Mouse (Mus musculus) heart, embryonic 15.5 days (tissue): ENCODE data around the gene Ttc39a. TPM values are rescaled to one million over a fixed set of nuclear protein-coding genes. Genes with fewer than 3 reads are reported as not detected.
A peak's percentile ranks its signal among the peaks of the same experiment; 100 is the strongest.
"Not testable (repeated sequence)": the region's sequence is repeated elsewhere in the genome, so short reads cannot be mapped to it uniquely, and the experiment has no call there.

ENCODE experiments used
- ATAC-seq: fragments of 200-750 bp; cut with Nextera tagmentation; replicated peaks from 2 replicates; pipeline ENCODE4 v1.8.0; 2017; ENCODE audit warnings: low read depth, moderate TSS enrichment; ENCODE audit not compliant: insufficient number of reproducible peaks, insufficient read depth, low FRiP score
- H3K27ac ChIP-seq: fragments of 300-500 bp; sonication (generic); 2 replicates; pipeline ENCODE4 v1.5.1; 2015; ENCODE audit warnings: mild to moderate bottlenecking, inconsistent platforms
- H3K27me3 ChIP-seq: fragments of 300-500 bp; sonication (generic); 2 replicates; pipeline ENCODE4 v1.6.1; 2015; ENCODE audit warnings: inconsistent platforms
- H3K36me3 ChIP-seq: fragments of 300-500 bp; sonication (generic); 2 replicates; pipeline ENCODE4 v1.6.1; 2015; ENCODE audit warnings: mild to moderate bottlenecking, inconsistent platforms
- H3K4me1 ChIP-seq: fragments of 300-500 bp; sonication (generic); replicated peaks from 2 replicates; pipeline ENCODE4 v1.6.1; 2015; ENCODE audit warnings: inconsistent platforms
- H3K4me2 ChIP-seq: fragments of 300-500 bp; sonication (generic); 2 replicates; pipeline ENCODE4 v1.6.1; 2015; ENCODE audit warnings: inconsistent platforms, mild to moderate bottlenecking, moderate library complexity
- H3K4me3 ChIP-seq: fragments of 300-500 bp; sonication (generic); 2 replicates; pipeline ENCODE4 v1.5.1; 2015; ENCODE audit warnings: mild to moderate bottlenecking, inconsistent platforms
- H3K9ac ChIP-seq: fragments of 300-500 bp; sonication (generic); 2 replicates; pipeline ENCODE4 v1.6.1; 2015; ENCODE audit warnings: mild to moderate bottlenecking, inconsistent platforms
- H3K9me3 ChIP-seq: fragments of 300-500 bp; sonication (generic); replicated peaks from 2 replicates; pipeline ENCODE4 v1.6.1; 2016; ENCODE audit warnings: inconsistent platforms
- WGBS: fragments of 180-500 bp; shearing (Covaris S2); methylation state at CpG from one replicate; pipeline ENCODE4 v1.1.7; 2015; ENCODE audit warnings: mixed read lengths; 5-methylcytosine and 5-hydroxymethylcytosine counted together
- polyA plus RNA-seq: library from polyadenylated mRNA; unstranded; fragments of >200 nt; fragmentation: Nextera tagmentation; extraction: Ambion mirVana; gene quantifications from 2 replicates; pipeline ENCODE4 v1.2.1, GENCODE M21; 2015

Ttc39a gene
- polyA plus RNA-seq = 5.9 and 7.0 TPM in 2 replicates

GRCm38 (mm10) chr4:109406486-109407175 is at the start of gene Ttc39a:
TSS of gene Ttc39a (plus strand) at chr4:109406623.
- peak; percentile 40 for ATAC-seq
- peak within 1 kb of the TSS; percentile 81 for H3K27ac ChIP-seq
- peak within 1 kb of the TSS; percentile 75 for H3K9ac ChIP-seq
- H3K36me3 ChIP-seq = no peaks in the 10 kb centered on the region
- peak within 1 kb of the TSS; percentile 99 for H3K4me2 ChIP-seq
- H3K9me3 ChIP-seq = no peaks in the 10 kb centered on the region
- H3K27me3 ChIP-seq = no peaks in the 10 kb centered on the region
- peaks cover 39% of the 10 kb centered on the region for H3K4me1 ChIP-seq
- peak within 1 kb of the TSS; percentile 78 for H3K4me3 ChIP-seq
- under 1% methylated on average over 49 of the region's 56 CpGs for WGBS

- no peak for ATAC-seq
- Histone ChIP-seq H3K27ac (no peak overlapping the region), H3K9ac (no peak overlapping the region), H3K4me2 (no peak overlapping the region), H3K36me3 (peaks cover 25% of the 10 kb centered on the region), H3K27me3 (no peaks in the 10 kb centered on the region), H3K4me3 (no peak overlapping the region), H3K4me1 (no peaks in the 10 kb centered on the region), H3K9me3 (no peaks in the 10 kb centered on the region)
- WGBS = 95% methylated on average over 1 of the region's 1 CpGs
Measured at GRCm38 (mm10) chr4:109378107-109378506, 28.3 kb upstream of the Ttc39a start.

- Histone ChIP-seq H3K4me3 (no peak overlapping the region), H3K4me1 (no peaks in the 10 kb centered on the region), H3K27me3 (no peaks in the 10 kb centered on the region), H3K36me3 (peaks cover 27% of the 10 kb centered on the region), H3K4me2 (no peak overlapping the region), H3K9ac (no peak overlapping the region), H3K9me3 (no peaks in the 10 kb centered on the region), H3K27ac (no peak overlapping the region)
- 78% methylated on average over 2 of the region's 2 CpGs for WGBS
- ATAC-seq = no peak
Measured at GRCm38 (mm10) chr4:109382457-109382856, 24.0 kb upstream of the Ttc39a start.

- Histone ChIP-seq H3K4me2 (no peak overlapping the region), H3K9me3 (no peaks in the 10 kb centered on the region), H3K27ac (no peak overlapping the region), H3K27me3 (no peaks in the 10 kb centered on the region), H3K9ac (no peak overlapping the region), H3K4me3 (no peak overlapping the region), H3K36me3 (peaks cover 9% of the 10 kb centered on the region), H3K4me1 (no peaks in the 10 kb centered on the region)
- 73% methylated on average over 4 of the region's 4 CpGs for WGBS
- ATAC-seq = no peak
Measured at GRCm38 (mm10) chr4:109385599-109385998, 20.8 kb upstream of the Ttc39a start.

- Histone ChIP-seq H3K4me2 (no peak overlapping the region; the same call in 1 of the 2 replicates), H3K27ac (no peak overlapping the region), H3K36me3 (no peaks in the 10 kb centered on the region), H3K27me3 (no peaks in the 10 kb centered on the region), H3K4me3 (no peak overlapping the region), H3K9ac (no peak overlapping the region), H3K4me1 (peaks cover 9% of the 10 kb centered on the region), H3K9me3 (no peaks in the 10 kb centered on the region)
- ATAC-seq = no peak
- 65% methylated on average over 6 of the region's 6 CpGs for WGBS
Measured at GRCm38 (mm10) chr4:109393229-109393779, 13.1 kb upstream of the Ttc39a start.

- Histone ChIP-seq H3K27ac (no peak overlapping the region), H3K27me3 (no peaks in the 10 kb centered on the region), H3K9ac (0 out of 2 replicates have a peak overlapping the region, but pooled peaks have one; percentile 4), H3K4me2 (peak overlapping the region; percentile 55), H3K36me3 (no peaks in the 10 kb centered on the region), H3K4me1 (peaks cover 9% of the 10 kb centered on the region), H3K4me3 (peak overlapping the region; percentile 24), H3K9me3 (no peaks in the 10 kb centered on the region)
- ATAC-seq = no peak; the same call in 1 of the 2 replicates
- WGBS = 12% methylated on average over 13 of the region's 13 CpGs
Measured at GRCm38 (mm10) chr4:109393902-109394301, 12.5 kb upstream of the Ttc39a start.

- WGBS = 20% methylated on average over 13 of the region's 13 CpGs
- Histone ChIP-seq H3K27me3 (no peaks in the 10 kb centered on the region), H3K4me3 (peak overlapping the region; percentile 24), H3K9ac (0 out of 2 replicates have a peak overlapping the region, but pooled peaks have one; percentile 4), H3K27ac (no peak overlapping the region), H3K36me3 (no peaks in the 10 kb centered on the region), H3K4me1 (peaks cover 9% of the 10 kb centered on the region), H3K4me2 (peak overlapping the region; percentile 55), H3K9me3 (no peaks in the 10 kb centered on the region)
- no peak for ATAC-seq
Measured at GRCm38 (mm10) chr4:109394314-109395074, 11.9 kb upstream of the Ttc39a start.

- no peak for ATAC-seq
- H3K9me3 ChIP-seq = no peaks in the 10 kb centered on the region
- no peak overlapping the region for H3K9ac ChIP-seq
- H3K36me3 ChIP-seq = no peaks in the 10 kb centered on the region
- 79% methylated on average over 10 of the region's 10 CpGs for WGBS
- H3K4me2 ChIP-seq = no peak overlapping the region
- H3K4me3 ChIP-seq = no peak overlapping the region
- H3K4me1 ChIP-seq = peaks cover 2% of the 10 kb centered on the region
- no peaks in the 10 kb centered on the region for H3K27me3 ChIP-seq
- no peak overlapping the region for H3K27ac ChIP-seq
Measured at GRCm38 (mm10) chr4:109400366-109400980, 6.0 kb upstream of the Ttc39a start.

GRCm38 (mm10) chr4:109401176-109401689 is 5.2 kb upstream of the Ttc39a start:
- WGBS = 72% methylated on average over 5 of the region's 5 CpGs
- ATAC-seq = no peak
- H3K36me3 ChIP-seq = no peaks in the 10 kb centered on the region
- no peaks in the 10 kb centered on the region for H3K27me3 ChIP-seq
- H3K27ac ChIP-seq = no peak overlapping the region
- no peaks in the 10 kb centered on the region for H3K9me3 ChIP-seq
- H3K4me3 ChIP-seq = no peak overlapping the region
- no peak overlapping the region for H3K9ac ChIP-seq
- no peak overlapping the region for H3K4me2 ChIP-seq
- peaks cover 9% of the 10 kb centered on the region for H3K4me1 ChIP-seq

GRCm38 (mm10) chr4:109404908-109405307 is 1.5 kb upstream of the Ttc39a start:
- H3K27me3 ChIP-seq, H3K27ac ChIP-seq, H3K9ac ChIP-seq, ATAC-seq, H3K36me3 ChIP-seq, H3K9me3 ChIP-seq, H3K4me3 ChIP-seq: not testable (repeated sequence)
- H3K4me2 ChIP-seq = 0 out of 2 replicates have a peak overlapping the region, but pooled peaks have one; percentile 99
- H3K4me1 ChIP-seq = peaks cover 25% of the 10 kb centered on the region
- 94% methylated on average over 3 of the region's 3 CpGs for WGBS

- Histone ChIP-seq H3K4me1 (peaks cover 28% of the 10 kb centered on the region), H3K36me3 (no peaks in the 10 kb centered on the region), H3K4me2 (peak overlapping the region; percentile 99), H3K27me3 (no peaks in the 10 kb centered on the region), H3K27ac (peak overlapping the region; percentile 81), H3K4me3 (peak overlapping the region; percentile 78; the same call in 1 of the 2 replicates), H3K9me3 (no peaks in the 10 kb centered on the region), H3K9ac (no peak overlapping the region)
- ATAC-seq = no peak
- 55% methylated on average over 8 of the region's 8 CpGs for WGBS
Measured at GRCm38 (mm10) chr4:109405415-109405814, 1.0 kb upstream of the Ttc39a start.
